Mouse (Mus musculus) lung, adult 18-20 months (tissue): Measurements from ENCODE around the gene Vmn1r155.
"Not testable (repeated sequence)": the region's sequence is repeated elsewhere in the genome, so short reads cannot be mapped to it uniquely, and the experiment has no call there.

Source experiments
- DNase-seq, 2 experiments: peaks; one replicate each; pipeline ENCODE4 v3.0.0; 2022; ENCODE audit warnings: mixed read lengths in 2 of 2

Vmn1r155 gene

GRCm38 (mm10) chr7:22657718-22658117, at the start of gene Vmn1r155:
TSS of gene Vmn1r155 (plus strand) at chr7:22658018.
- not testable (repeated sequence) for DNase-seq

- DNase-seq, result not testable (repeated sequence)
Measured at GRCm38 (mm10) chr7:22692217-22692616, 34.4 kb downstream of the Vmn1r155 start, which contains the start of gene Gm8693. TSS of gene Gm8693 (minus strand) at chr7:22692317.
